Mouse (Mus musculus) embryo, embryonic 10 days (tissue): ENCODE measurements around the gene Mettl14.
A peak's percentile ranks its signal among the peaks of the same experiment; 100 is the strongest.
"Not testable (repeated sequence)": the region's sequence is repeated elsewhere in the genome, so short reads cannot be mapped to it uniquely, and the experiment has no call there.

Source experiments
- DNase-seq: peaks from one replicate; pipeline ENCODE4 v3.0.0-alpha.2; 2015; ENCODE audit warnings: low spot score

The Mettl14 gene

GRCm38 (mm10) chr3:123385486-123386156, at the start of gene Mettl14:
TSS of gene Mettl14 (minus strand) at chr3:123386108.
- peak; percentile 99 for DNase-seq

GRCm38 (mm10) chr3:123433362-123433761, 47.5 kb upstream of the Mettl14 start:
- DNase-seq: no peak

- no peak for DNase-seq
Observed at GRCm38 (mm10) chr3:123431951-123432674, 46.2 kb upstream of the Mettl14 start.

- no peak for DNase-seq
Observed at GRCm38 (mm10) chr3:123429597-123430458, 43.9 kb upstream of the Mettl14 start.

GRCm38 (mm10) chr3:123428005-123428404, 42.1 kb upstream of the Mettl14 start:
- DNase-seq: no peak

GRCm38 (mm10) chr3:123425647-123426046, 39.7 kb upstream of the Mettl14 start:
- DNase-seq: no peak

- DNase-seq: no peak
Observed at GRCm38 (mm10) chr3:123413173-123413572, 27.3 kb upstream of the Mettl14 start.

GRCm38 (mm10) chr3:123411821-123412578, 26.1 kb upstream of the Mettl14 start:
- DNase-seq: no peak

GRCm38 (mm10) chr3:123404945-123405344, 19.0 kb upstream of the Mettl14 start:
- no peak for DNase-seq

GRCm38 (mm10) chr3:123397562-123398481, 11.9 kb upstream of the Mettl14 start:
- DNase-seq: peak; percentile 7

- DNase-seq: no peak
Observed at GRCm38 (mm10) chr3:123395611-123396010, 9.7 kb upstream of the Mettl14 start.

GRCm38 (mm10) chr3:123391180-123391579, 5.3 kb upstream of the Mettl14 start:
- no peak for DNase-seq

- not testable (repeated sequence) for DNase-seq
Observed at GRCm38 (mm10) chr3:123386157-123386780, 361 bp upstream of the Mettl14 start.

- no peak for DNase-seq
Observed at GRCm38 (mm10) chr3:123385118-123385485, 806 bp downstream of the Mettl14 start.

- DNase-seq: no peak
Observed at GRCm38 (mm10) chr3:123384435-123384834, 1.5 kb downstream of the Mettl14 start.

GRCm38 (mm10) chr3:123376562-123376961, 9.3 kb downstream of the Mettl14 start:
- DNase-seq: no peak

GRCm38 (mm10) chr3:123371766-123372535, 14.0 kb downstream of the Mettl14 start:
- peak; percentile 89 for DNase-seq

GRCm38 (mm10) chr3:123370927-123371326, 15.0 kb downstream of the Mettl14 start:
- DNase-seq: no peak

GRCm38 (mm10) chr3:123369161-123369560, 16.7 kb downstream of the Mettl14 start:
- DNase-seq: no peak
